Mouse (Mus musculus) heart, postnatal 4 days (tissue): Measurements from ENCODE around the gene Rasgrf2. TPM values are rescaled to one million over a fixed set of nuclear protein-coding genes. Genes with fewer than 3 reads are reported as not detected.
A peak's percentile ranks its signal among the peaks of the same experiment; 100 is the strongest.
"Not testable (repeated sequence)": the region's sequence is repeated elsewhere in the genome, so short reads cannot be mapped to it uniquely, and the experiment has no call there.

Experiments used
- DNase-seq: peaks from one replicate; pipeline ENCODE4 v3.0.0; 2021
- total RNA-seq, 2 experiments: library from RNA; stranded (reverse); gene quantifications; 2 replicates each; pipeline ENCODE4 v1.2.3; 2021

Gene Rasgrf2
- total RNA-seq, result 1 to 10 TPM; 1.2 to 1.3 TPM

DNA sequence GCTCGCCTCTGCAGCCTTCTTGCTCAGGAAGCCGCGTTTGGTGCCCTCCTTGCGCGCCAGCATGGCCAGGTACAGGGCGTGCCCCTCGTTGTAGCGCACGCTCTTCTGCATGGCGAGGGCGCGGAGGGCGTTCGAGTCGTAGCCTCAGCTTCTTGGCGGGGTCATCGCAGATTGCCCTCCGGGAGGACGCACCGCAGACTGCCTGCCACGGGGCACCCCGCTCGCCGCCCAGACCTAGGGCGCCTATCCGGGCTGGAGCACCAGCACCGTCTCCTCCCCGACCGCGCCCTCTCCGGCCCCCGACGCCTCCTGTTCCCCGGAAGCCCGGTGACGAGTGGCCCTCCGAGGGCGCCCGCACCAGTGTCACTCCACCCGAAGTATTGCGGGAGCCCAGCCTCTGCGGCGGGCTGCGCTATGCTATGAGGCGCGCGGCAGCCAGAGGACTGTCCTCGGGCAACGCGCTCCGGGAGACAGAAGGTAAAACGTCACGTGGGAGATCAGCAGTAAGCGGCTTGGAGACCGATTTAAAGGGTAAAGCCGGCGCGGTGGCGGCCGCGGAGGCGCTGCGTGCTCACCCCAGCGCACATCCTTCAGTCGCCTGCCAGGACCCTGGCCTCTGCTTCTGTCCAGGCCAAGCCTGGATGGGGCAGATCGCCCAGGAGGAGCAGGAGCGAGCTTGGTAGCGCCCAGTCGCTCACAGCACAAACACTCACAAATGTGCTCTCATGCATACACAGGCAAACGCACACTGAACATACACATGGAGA is at the start of gene Rasgrf2:
Rasgrf2 (minus strand) TSS at position 273 of the 767 bp plus-strand sequence.
- peak; percentile 14 for DNase-seq

GRCm38 (mm10) chr13:92172686-92173085 is 41.2 kb upstream of the Rasgrf2 start:
- not testable (repeated sequence) for DNase-seq

- peak; percentile 8 for DNase-seq
Measured at GRCm38 (mm10) chr13:92150551-92150950, 19.1 kb upstream of the Rasgrf2 start.

DNA sequence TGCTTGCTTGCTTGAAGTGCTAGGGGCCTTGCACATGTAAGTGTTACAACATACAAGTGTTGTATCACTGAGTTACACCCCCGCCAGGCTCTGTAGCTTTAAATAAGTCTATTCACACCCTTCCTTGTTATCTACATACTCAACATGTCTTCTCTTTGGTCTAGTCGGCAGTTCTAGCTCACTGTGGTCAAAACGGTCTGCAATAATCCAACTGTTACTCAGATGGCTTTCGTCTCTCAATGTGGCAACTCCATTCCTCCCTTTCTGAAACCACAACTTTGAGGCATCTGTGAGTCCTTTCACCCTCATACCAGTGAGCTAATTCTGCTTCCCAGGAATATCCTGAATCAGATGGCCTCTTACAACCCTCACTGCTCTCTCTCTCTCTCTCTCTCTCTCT is 17.4 kb upstream of the Rasgrf2 start:
- DNase-seq, result no peak

DNA sequence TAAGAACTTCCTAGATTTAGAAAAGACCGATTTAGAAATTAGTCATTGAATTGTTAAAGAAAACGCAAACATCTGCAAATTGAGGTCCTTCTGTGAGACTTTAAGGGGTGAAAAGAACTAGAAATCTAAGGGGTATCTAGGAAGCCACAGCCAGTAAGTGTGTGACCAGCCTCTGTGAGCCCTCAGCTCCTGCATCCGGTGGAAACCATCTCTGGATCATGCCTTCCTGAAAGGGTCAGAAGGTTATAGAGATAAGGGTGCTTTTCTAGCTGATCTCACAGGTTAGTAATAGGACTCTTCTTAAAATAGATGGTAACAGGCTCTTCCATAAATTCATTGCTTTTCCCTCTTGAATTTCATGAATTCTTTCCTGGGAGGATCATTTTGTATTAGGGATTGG is 3.3 kb upstream of the Rasgrf2 start:
- no peak for DNase-seq

DNA sequence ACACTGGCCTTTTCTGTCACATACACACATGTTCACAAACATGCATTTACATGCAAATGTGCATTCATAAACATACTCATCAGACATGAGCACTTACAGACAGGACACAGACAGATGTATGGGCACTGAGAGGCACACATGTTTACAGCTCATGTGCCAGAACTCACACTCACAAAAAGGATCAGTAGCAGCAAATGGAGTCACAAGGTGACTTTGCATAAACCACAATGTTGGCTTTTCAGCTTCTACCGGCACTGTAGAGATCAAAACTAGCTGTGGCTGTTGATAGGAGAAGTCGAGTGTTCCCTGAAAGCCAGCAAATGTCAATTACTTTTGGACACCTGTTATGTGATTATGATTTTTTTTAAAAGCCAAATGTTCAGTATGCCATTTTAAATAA is 1.1 kb upstream of the Rasgrf2 start:
- no peak for DNase-seq

DNA sequence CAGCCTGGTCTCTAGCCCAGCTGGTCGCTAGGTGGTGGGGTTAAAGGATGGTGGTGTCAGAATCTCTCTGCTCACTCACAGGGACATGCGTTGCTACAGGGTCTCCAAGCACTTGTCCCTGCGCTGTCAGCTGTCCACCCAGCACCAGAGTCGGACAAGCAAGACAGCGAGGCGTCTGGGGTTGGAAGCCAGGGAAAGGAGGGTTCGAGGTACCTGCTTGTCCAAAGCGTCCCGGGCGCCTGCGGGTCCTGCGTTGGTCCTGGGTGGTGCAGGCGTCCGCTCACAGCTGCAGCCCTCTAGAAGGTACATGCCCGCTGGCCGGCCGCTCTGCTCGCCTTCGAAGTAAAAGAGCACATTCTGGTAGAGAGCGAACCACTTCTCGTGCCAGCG is 467 bp downstream of the Rasgrf2 start:
- DNase-seq, result peak; percentile 7

GRCm38 (mm10) chr13:92129877-92130276 is 1.6 kb downstream of the Rasgrf2 start:
- no peak for DNase-seq

- no peak for DNase-seq
Measured at GRCm38 (mm10) chr13:92125902-92126301, 5.6 kb downstream of the Rasgrf2 start.

- DNase-seq, result no peak
Measured at GRCm38 (mm10) chr13:92119623-92120022, 11.8 kb downstream of the Rasgrf2 start.

- DNase-seq, result no peak
Measured at GRCm38 (mm10) chr13:92114076-92114475, 17.4 kb downstream of the Rasgrf2 start.

- no peak for DNase-seq
Measured at GRCm38 (mm10) chr13:92108237-92108636, 23.2 kb downstream of the Rasgrf2 start.

- DNase-seq, result no peak
Measured at GRCm38 (mm10) chr13:92104259-92104658, 27.2 kb downstream of the Rasgrf2 start.

DNA sequence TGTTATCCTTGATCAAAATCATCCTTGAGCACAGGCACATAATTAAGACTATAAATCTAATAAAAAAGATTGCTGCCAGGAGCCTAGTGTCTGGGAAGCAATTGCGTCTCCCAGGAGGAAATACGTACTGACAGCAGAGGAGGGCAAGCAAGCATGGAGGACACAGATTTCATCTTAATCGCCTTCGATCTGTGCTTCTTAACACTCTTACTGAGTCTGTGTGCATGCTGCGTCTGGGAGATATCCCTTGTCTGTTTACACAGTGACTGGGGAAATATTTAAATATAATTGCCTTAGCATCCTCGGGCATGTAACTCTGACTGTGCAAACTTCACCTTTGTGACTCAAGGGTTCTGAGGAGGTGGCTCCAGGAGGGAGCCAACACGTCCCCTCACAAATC is 33.0 kb downstream of the Rasgrf2 start:
- DNase-seq, result no peak

DNA sequence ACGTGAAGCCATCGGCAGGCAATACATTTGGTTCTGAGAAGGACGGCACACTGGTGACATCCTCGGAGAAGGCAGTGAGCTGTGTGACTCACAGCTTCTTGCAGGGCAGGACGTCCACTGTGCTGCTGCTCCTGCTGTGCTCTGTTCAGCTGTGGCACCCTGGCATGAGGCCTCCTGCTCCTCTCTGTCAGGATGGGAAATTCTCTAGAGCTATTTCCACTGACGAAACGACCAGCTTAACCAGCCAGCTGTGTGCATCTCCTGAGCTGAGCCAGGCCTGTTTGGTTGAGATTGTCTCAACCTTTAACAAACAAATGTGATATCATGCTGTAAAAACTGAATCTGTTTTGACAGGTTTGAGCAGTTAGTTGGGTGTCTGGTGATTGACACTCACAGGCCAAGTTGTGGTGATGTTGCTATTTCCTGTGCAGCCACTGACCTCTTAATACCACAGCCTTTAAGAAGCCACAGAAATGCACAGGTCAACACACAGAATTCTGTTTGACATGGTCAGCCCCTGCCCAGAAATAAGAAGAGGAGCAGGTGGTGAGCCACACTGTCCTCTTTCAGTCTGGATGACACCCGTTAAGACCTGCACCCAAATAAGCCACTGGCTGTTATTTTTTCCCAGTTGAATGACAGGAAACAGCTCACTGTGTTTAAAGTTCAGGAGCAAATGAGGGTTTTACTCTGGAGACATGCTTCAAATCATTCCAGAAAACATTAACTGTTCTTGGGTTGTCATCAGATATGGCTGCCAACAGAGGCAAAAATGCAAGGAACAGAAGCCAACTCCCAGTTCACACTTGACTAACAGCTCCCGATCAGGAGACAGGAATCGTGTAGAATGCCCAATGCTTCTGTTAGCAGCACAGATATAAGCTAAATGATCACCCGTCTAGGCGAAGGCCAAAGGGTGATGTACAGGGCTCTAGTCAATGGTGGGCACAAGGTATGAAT is 36.0 kb downstream of the Rasgrf2 start:
- no peak for DNase-seq

DNA sequence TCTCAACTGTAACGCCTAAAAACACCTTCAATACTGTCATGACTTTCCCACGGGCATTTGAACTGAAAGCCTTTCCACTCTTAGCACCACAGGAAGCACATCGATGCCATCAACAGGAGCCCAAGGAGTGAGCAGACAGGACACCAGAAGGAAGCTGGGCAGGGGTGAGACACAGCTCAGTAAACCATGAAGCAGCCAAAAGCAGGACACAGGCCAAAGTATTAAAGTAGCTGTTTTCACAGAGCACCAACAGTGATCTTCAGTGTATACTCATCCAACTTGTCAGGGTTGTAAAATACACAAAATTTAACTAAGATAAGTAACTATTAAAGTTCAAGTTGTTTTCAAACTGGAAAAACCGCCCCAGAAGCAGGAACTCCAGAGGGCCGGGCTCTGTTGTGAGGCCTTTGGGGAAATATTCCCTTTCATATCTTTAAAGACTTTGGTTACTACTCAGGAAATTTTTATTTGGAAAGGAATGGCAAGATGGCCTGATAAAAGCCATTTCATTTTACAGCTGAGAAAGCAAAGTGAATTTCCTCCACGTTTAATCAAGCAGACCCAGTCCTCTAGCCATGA is 37.7 kb downstream of the Rasgrf2 start:
- DNase-seq, result no peak

- DNase-seq, result no peak
Measured at GRCm38 (mm10) chr13:92073111-92073510, 58.3 kb downstream of the Rasgrf2 start.

GRCm38 (mm10) chr13:92068651-92069050 is 62.8 kb downstream of the Rasgrf2 start:
- no peak for DNase-seq

DNA sequence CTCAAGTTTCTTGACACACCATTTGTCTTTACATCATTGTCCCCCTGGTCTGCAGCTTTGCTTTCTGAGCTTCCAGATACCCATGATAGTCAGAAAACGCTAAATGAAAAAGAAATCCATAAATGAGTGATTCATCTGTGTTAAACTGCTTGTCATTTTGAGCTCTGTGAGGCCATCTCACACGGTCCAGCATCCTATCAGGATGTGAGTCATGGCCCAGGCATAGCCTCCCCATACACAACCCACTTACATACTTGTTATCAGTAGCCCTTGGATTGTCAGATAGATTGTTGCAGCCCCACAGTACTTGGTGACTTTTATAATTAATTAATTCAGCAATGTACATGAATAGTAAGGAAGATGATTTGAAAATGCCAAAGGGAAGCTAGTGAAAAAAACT is 63.6 kb downstream of the Rasgrf2 start:
- DNase-seq, result no peak

DNA sequence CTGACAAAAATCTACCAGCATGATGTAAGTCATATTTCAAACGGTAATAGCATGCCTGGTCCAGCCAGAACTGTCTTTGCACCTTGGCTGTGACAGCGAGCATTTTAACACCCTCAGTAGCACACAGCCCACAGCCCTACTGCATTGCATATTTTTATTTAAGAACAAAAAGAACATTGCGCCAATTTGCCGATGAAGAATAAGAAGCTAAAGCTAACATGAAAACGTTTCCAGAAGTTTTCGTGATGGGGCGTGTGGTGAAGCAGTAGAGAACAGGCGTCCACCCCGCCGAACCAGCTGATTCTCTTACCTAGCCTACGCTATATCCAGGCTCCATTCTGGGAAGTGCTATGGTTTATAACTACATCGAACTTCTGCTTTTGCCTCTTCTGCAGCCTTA is 77.7 kb downstream of the Rasgrf2 start:
- no peak for DNase-seq

DNA sequence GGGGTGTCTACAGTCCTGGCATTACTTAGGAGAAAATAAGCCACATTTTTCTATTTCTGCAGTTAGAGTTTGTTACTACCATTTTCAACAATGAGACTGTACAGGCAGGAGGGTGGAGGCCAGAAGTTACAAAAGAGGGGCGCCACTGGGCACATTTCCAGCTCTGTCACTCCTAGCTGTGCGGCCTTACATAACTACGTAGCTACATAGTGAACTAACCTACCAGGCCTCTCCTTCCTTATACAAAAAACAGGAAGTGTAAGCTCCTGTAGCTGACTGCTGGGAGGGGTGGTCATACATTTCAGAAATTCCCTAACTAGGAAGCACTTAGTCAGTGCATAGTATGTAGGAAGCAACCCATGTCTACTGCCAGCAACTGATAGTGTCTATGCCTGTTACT is 78.5 kb downstream of the Rasgrf2 start:
- DNase-seq, result no peak

- no peak for DNase-seq
Measured at GRCm38 (mm10) chr13:92051216-92051615, 80.2 kb downstream of the Rasgrf2 start.
